Mouse (Mus musculus) retina, postnatal 1 day (tissue): ENCODE data around the gene Evi5.

Experiments
- DNase-seq: peaks from one replicate; pipeline ENCODE4 v3.0.0-alpha.2; 2012

Evi5 gene

DNA sequence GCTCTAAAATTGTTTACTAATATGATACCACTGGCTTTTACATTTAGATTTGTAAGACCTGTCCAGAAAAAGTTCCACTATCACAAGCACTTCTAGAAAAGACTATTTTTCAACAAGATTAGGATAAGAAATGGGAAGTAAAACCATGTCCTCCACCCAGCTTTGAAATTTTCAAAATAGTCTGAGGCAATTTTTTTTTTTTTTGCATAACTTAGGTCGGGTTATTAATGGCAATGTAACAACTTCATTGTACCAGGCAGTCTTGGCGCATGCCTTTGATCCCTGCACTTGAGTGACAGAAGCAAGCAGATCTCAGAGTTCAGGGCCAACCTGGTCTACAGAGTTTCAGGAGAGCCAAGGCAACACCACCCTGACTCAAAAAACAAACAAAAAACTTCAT is 5.2 kb downstream of the Evi5 start:
- no peak for DNase-seq

DNA sequence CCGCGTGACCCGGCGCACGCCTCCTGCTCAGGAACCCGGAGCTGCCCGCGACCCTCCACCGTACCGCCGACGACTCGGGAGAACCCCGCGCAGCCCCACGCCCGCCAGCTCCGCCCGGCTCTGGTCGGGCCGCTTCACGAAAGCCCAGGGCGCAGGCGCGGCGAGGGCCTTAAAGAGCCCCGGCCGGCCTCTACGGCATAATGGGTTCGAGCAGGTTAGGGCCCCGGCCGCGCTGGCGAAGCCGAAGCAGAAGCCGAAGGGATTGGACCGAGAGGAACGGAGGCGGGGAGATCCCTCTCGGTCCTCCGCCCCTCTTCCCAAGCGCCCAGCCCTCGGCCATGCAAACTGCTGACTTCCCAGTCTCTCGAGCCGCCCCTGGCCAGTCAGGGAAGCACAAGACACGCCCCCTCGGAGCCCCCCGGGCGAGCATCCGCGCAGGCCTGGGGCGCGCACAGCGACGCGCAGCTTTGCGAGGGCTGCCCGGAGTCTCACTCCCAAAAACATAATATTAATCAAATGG is 5.9 kb downstream of the Evi5 start:
- peak; percentile 96 for DNase-seq

DNA sequence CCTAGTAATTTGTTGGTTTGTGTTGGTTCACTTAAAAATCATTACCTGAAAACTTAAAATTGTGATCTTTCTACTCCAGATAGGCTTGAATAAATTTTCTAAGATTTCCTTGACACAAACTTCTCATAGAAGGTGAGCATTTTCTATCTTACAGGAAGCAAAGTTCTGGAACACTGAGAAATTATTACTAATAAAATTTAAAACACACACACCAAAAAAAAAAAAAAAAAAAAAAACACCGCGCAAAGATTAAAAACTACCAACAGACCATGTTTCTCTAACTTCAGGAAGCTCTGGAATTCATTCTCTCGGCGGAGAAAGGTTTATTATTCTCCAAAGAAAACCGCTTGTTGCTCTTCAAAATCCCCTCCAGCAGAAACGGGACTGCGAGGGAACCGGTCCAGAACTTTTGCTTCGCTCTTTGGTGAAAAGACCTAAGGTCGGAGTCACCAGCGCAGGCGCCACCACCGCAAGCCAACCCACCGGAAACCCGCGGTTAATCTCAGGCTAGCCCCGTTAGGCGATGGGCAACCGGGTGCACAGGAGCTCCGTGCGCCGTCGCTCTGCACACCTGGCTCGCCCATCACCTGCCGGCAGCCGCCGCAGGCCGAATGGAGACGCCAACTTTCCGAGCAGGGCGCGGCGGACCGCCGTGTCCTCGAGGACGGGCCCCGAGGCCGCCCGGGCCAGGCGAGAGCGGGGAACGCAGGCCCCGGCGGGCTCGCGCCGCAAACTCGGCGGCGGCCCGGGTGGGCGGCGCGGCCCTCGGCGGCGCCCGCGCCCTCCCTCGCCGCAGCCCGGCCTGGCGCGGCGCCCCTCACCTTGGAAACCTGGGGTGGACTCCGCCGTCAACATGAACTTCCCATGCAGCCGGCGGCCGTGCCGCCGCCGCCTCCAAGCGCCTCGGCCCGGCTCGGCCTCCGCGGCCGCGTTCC is 6.7 kb downstream of the Evi5 start:
- DNase-seq: peak; percentile 57

DNA sequence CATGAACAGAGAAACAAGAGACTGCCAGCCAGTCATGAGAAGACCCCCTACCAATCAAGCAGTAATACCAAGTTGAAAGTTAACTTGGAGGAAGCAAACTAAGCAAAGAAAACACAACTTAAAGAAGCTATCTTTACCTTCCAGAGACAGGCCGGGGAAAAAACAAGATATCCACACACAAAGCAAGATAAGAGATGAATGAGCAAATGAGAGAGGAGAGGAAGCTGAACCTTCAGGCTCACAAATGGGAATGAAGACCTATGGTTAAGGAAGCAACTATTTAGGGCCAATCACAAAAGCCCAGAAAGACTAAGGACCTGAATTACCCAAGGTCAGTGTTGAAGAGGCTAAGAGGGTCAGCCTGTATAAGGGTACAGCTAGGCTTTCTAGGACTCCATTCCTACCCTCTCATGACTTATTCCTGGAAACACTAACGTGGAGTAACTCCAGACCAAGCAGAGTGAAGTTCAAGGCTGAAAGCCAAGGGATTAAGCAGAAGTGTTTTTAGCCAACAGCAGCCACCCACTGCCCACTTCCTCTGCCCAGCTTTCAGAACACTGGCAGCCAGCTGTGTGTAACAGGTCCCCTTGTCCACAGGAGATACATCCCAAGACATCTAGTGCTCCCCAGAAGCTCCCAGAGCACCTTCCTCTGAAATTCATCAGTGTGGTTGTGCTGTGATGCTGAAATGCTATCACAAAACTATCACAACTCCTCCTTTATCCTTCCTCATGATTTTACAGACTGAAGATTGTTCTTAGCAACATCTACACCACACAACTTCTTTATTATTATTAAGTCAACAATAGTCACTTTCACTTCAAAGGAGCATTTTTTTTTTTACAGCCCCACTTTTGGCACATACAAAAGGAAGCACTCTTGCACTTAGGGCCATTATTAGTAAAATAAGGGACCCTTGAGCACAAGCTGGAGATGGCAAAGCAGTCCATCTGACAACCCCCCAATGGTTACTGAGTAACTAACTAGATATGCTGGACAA is 8.5 kb downstream of the Evi5 start:
- DNase-seq: no peak

DNA sequence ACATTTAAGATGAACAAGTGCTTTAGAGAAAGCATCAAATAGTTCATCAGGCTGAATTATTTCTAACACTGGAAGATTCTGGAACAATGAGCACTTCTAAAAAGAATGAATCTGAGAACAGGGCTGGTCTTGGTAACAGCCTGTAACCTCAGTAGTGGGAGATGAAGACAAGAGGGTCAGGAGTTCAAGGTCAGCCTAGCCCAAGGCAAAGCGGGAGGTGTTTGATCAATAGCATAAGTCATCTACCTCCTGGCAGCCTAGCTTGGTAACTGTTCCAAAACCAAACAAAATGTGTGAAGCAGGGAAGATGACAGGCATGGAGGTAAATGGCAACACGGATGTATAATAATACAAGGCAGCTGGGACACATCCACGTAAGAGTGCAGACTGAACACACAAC is 10.9 kb downstream of the Evi5 start:
- no peak for DNase-seq

DNA sequence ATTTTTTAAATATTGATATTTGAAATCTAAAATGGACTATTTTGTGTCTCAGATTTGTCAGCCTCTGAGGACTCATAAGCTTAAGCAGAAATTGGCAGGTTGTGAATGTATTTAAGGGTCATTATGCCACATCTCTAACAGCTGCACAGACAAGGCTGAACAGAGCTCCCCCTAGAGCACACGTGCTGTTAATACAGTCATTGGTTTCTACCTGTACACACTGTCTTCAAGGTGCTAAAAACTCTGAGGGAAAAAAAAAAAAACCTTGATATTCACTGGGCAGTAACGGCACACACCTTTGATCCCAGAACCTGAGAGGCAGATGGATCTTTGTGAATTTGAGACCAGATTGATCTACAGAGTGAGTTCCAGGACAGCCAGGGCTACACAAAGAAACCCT is 15.9 kb downstream of the Evi5 start:
- DNase-seq: no peak

DNA sequence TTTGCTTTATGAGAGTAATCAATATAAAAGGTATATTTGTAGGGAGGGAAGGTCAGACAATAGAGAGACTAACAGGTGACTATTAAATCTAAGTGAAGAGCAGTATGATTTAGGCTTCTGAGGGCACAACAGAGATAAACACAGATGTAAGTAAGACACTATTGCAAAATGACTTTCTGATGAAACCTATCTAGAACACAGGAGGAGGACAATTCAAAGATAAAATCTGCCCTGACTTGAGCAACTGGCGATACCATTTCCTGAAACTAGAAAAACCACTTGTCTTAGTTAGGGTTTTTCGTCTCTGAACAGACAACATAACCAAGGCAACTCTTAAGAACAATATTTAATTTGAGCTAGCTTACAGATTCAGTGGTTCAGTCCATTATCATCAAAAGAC is 19.4 kb downstream of the Evi5 start:
- no peak for DNase-seq

DNA sequence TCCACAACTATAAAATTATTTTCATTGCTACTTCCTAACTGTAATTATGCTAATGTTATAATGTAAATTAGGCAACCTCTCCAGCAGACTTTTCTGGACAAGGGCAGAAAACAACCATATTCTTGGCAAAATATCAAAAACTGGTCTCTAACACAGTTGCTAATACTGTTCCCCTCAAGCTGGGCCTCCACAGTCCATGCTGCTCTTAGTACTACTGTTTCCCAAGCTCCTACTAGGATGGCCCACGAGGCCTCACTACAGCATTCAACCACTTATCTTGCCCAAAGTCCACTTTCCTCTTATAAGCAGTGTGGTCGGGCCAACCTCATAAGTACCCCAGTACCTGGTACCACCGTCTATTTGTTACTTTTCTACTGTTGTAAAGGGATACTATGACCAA is 20.4 kb downstream of the Evi5 start:
- no peak for DNase-seq

DNA sequence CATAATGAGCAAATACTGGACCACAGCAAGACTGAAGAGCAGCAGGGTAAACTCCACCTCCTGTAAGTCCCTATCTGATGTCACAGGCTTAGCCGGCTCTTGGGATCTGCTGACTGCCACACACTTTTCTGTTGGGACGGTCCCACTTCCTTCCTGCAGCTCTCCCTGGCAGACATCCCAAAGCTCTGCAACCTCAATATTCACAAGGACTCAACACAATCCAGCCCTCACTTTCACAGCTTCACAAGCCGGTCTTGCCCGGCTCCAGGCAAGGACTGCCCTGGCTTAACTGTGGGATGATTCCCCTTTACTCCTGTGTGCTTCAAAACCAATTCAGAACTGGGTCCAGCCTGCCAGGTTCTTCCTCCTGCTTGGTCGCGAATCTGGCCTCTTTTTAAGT is 21.1 kb downstream of the Evi5 start:
- no peak for DNase-seq

DNA sequence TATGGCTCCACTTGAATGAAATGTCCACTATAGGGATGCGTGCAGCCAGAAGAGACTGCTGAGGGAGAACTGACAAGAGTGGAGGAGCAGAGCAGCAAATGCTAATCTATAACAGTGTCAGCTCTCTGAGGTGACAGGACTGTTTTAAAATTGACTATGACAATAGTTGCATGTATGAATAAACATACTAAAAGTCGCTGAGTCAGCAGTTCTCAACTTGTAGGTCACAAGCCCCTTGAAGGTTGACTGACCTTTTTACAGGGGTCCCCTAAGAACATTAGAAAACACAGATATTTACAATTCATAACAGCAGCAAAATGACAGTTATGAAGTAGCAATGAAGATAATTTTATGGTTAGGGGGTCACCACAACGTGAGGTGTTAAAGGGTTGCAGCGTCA is 25.9 kb downstream of the Evi5 start:
- DNase-seq: no peak

DNA sequence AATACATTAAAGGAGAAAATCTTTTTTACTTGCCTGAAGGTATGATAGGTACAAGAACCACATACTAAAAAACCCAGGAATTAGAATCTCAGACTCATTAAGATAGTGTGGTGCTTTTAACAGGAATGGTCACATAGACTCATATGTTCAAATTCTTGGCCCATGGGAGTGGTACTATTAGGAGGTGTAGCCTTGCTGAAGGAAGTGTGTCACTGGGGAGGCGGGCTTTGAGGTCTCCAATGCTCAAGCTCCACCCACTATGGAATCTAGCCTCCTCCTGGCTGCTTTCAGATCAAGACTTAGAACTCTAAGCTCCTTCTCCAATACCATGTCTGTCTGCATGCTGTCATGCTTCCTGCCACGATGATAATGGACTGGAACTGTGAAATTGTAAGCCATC is 27.1 kb downstream of the Evi5 start:
- no peak for DNase-seq

DNA sequence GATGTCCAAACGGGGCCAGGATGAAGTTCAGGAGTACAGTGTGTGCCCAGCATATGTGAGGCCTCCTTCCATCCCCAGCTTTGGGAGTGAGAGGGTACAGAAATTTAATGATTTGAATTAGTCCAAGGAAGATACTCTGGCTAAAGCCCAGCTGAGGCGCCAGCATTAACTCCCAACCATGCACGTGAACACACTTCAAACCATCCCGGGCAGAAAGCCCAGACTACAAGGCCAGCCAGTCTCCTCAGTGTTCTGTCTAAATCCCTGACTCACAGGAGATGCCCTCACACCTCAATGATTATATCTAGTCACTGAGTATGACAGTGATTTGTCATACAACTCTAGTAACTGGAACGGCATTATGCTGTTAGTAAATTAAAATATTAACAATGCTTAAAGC is 27.6 kb downstream of the Evi5 start:
- DNase-seq: no peak

DNA sequence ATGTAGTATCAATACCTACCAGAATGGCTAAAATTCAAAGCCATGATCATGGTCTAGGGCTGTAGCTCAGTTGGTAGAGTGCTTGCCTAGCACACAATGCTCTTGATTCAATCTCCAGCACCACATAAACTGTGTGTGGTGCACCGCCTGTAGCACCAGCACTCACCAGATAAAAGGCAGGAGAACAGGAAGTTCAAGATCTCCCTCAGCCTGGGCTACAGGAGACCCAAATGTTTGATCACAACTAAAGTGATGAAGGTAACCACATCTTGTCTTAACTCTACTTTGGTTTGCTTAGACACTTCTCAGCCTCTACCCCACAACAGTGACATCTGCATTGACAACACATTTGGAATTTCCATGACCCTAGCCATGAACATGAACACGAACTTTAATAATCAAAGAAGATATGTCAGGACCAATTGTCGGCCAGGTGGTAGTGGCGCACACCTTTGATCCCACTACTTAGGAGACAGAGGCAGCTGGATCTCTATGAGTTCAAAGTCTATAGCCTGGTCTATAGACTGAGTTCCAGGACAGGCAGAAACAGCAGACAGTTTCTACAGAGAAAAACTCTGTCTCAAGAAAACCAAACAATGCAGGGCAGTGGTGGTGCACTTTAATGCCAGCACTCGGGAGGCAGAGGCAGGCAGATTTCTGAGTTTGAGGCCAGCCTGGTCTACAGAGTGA is 34.2 kb downstream of the Evi5 start:
- DNase-seq: no peak

DNA sequence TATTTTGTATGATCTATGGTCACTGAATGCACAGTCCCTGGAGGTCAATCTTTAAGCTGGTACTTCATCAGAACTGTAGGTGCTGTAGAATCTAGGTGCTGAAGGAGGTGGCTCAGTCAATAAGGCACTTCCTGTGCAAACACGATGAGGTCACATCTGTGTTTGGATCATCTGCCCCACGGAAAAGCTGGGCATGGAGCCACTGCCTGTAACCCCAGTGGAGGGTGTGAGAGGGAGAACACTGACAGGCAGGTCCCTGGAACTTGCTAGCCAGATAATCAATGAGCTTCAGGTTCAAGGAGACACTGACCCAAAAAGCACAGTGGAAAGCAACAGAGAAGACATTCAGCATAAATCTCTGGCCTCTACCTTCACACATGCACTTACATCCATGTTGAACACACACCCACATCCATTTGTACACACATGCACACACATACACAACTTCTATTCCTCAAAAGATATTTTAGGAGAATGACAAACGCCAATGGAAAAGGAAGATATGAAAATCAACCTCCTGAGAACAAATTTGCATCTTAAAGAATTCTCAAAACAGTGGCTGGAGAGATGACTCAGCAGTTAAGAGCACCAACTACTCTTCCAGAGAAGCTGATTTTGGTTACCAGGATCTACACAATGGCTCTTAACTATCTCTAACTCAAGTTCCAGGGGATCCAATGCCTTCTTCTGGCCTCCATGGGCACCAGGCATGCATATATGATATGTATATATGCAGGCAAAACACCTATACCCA is 35.8 kb downstream of the Evi5 start:
- no peak for DNase-seq

DNA sequence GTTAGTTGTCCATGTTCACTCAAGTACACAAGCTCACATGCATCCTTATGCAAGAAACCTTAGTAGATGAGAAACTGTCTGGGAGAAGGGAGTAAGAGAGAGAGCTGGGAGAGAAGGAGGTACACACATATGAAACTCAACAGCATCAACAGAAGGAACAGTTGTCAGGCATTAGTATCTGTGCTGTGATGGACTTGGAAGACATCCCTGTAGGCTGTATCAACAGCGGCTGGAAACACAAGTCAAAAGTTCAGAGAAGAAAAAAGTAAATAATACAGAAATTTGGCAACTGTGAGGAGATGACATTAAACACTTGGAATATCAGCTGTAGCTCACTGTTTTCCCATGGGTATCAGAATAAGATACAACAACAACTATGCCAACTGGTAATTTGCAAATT is 40.6 kb downstream of the Evi5 start:
- no peak for DNase-seq

DNA sequence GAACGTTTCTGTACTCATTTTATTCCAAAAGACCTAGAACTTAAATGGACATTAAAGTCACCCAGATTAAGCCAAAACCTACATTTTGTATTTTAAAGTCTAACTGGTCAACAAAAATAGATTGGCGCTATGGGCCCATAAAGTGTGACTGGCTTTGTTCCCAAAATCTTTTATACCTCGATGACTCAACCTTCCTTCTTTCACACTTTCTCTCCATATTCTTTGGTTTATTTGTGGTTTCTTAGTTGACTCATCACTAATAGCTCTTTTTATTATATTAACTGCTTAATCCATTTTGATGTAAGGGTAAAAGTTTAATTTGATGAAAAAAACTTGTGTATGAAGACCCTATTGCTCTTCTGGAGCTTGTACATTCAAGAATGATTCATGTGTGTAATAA is 43.6 kb downstream of the Evi5 start:
- DNase-seq: no peak

DNA sequence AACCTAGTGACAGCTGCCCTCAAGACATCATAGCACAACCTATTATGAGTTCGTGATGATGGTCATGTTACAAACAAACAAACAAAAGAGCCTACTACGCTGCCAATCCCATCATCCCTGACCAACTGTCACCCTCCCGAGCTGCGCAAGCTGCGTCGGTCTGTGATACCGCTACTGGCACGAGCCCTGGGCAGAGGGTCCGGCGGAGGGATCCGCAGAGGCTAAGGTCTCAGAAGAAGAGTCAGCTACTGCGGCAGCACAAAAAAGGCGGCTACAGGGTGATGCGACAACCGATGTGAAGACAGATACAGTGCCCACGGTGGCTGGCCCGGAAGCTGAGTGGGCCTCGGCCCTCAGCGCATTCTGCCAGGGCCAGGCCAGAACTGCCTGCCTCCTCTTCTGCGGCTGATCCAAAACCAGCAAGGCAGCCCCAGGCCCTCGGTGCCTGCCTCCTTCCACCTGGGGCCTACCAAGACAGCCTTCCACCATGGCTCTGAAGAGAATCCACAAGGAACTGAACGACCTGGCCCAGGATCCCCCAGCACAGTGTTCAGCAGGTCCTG is 44.8 kb downstream of the Evi5 start, which contains the start of gene Ube2d2b:
Gene Ube2d2b, plus strand, starts transcription at position 102 of the 563 bp plus-strand sequence.
- no peak for DNase-seq

DNA sequence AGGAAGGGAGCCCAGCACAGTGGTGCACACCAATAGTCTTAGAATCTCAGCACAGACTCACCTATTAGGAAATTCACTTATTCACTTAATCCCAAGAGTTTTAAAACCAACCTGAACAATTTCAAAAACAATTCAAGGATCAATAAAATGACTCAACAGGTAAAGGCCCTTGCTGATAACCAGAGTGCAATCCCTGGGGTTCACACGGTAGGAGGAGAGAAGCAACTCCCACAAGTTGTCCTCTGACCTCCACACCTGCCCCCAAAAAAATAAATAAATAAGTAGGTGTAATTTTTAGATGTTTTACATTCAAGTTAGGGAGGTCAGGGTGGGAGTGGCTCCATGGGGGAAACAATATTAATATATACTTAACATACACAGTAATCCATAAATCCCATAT is 52.4 kb downstream of the Evi5 start:
- no peak for DNase-seq

DNA sequence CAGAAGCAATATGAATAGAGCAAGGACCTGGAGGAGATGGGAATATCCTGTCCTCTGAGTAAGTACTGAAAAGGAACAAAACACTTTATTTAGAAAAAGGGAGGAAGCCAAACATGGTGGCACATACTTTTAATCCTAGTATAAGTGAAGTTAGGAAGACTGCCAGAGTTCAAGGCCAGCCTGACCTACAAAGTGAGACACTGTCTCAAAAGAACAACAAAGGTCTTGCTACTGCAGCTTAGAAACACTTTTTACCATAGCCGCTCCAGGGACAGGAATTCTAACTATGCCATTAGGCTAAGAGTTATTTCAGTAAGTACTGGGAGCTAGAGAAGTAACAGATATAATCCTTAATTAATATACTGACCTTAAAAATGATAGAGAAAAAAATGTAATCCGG is 60.3 kb downstream of the Evi5 start:
- DNase-seq: no peak

DNA sequence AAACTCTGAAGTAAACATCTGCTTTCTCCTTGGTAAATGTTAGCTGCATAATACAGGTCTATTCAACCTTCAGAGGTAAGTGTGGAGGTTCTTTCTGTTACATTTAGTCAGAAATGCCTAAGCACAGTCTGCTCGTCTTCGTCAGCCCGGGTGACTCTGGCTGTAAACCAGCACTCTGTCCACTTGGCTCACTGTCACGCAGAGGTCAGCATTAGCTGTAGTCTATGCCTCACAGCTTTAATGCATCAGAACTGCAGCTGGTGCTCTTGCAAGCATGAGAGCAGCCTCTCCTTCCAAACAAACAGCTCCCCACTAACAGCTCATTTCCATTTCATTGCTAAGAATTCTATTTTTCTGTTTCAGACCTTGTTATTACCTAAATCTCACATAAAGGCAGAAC is 67.4 kb downstream of the Evi5 start:
- DNase-seq: no peak

DNA sequence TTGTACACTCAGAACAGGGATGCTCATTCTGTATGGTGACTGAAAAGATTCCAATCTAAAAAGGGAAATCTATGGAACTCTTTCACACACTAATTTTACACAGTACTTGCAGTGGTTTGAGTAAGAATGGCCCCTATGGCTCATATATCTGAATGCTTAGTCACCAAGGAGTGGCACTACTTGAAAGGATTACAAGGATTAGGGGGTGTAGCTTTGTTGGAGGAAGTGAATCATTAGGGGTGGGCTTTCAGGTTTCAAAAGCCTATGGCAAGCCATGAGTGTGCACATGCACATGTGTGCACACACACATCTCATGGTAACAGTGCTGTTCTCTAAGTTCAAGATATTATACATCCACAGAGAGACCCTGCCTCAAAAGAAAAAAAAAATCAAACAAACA is 72.3 kb downstream of the Evi5 start:
- DNase-seq: no peak

DNA sequence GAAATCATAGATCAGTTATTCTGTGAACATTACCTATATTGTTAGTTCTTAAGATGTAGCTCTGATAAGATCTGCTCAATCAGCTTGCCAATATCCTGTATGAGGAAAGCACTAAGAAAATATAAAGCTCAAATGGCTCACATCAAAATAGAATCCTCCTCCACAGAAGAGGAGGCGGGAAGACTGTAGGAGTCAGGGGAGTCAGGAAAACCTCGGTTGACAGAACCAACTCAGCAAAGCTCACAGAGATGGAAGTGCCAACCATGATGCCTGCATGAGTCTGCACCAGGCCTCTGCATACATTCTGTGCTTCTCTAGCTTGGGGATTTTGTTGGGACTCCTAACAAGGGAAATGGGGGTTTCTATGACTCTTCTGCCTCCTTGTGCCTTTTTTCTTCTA is 73.7 kb downstream of the Evi5 start:
- no peak for DNase-seq
